Mouse (Mus musculus) bone marrow macrophage, adult 2 months (primary cell): ENCODE measurements at regions not wholly inside any gene's neighbourhood (a gene's known extent, or its start where the extent isn't known, plus 50 kb on each side); places are given as distances from the start of the nearest gene placed in this dataset.

Experiments used
- CTCF ChIP-seq: IDR thresholded peaks from 2 replicates; pipeline ENCODE4 v1.5.1; 2012; ENCODE audit warnings: low read depth, mild to moderate bottlenecking, low read length, moderate library complexity
- POLR2A ChIP-seq: IDR thresholded peaks from 2 replicates; pipeline ENCODE4 v1.6.1; 2012; ENCODE audit warnings: mild to moderate bottlenecking, low read depth, low read length, borderline replicate concordance

- TF ChIP-seq POLR2A (no peak), CTCF (no peak)
Observed at GRCm38 (mm10) chr15:57547154-57547553, 69.7 kb upstream of the Slc22a22 start.
